Mouse (Mus musculus) left cerebral cortex, adult 8-10 months (tissue): ENCODE measurements around the gene Phactr1. TPM values are rescaled to one million over a fixed set of nuclear protein-coding genes. Genes with fewer than 3 reads are reported as not detected.

Experiments
- DNase-seq, 2 experiments: peaks; one replicate each; pipeline ENCODE4 v3.0.0; 2022; ENCODE audit warnings: low spot score in 2 of 2
- total RNA-seq, 4 experiments: library from RNA; stranded (reverse); gene quantifications; 2 replicates each; pipeline ENCODE4 v1.2.4; 2022

The Phactr1 gene
- total RNA-seq, 4 experiments from 2014 or later: 515 to 570 (median 537) TPM

DNA sequence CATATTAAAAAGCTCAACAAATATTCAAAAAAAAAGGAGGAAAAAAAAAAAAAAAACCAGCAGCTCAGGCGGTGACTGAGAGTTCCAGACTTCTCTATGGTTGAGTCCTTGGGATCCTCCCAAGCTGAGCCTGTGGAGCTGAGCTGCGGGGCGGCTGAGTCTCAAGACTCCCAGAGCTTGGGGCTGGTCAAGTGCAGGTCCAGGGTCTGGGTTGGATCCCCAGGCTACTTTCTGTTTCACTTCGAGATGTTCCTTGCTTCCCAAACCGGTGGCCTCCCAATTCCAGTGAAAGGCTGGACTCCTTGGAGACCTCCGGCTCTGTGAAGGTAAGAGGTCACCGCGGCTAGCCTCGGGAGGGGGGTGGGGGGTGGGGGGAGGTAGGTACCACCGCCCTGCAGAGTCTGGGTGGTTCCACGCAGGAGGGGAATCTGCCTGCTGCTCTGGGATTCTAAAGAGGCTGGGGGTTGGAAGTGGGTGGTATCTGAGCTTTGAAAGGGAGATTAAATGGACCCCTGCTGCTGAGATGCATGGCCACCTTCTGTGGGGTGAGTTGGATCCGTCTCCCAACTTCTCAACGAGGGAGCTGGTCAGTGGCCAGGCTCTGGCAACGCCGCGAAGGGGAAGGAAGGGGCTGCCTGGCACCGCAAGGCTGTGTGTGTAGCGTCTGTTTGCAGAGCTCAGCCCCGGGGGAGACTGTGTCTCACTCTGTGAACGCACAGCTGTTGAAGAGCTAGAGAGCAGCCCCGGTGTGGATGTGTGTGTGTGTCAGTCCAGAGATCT lies 185.9 kb downstream of the Phactr1 start:
- DNase-seq: peak in 1 of 2 experiments; percentile 55

DNA sequence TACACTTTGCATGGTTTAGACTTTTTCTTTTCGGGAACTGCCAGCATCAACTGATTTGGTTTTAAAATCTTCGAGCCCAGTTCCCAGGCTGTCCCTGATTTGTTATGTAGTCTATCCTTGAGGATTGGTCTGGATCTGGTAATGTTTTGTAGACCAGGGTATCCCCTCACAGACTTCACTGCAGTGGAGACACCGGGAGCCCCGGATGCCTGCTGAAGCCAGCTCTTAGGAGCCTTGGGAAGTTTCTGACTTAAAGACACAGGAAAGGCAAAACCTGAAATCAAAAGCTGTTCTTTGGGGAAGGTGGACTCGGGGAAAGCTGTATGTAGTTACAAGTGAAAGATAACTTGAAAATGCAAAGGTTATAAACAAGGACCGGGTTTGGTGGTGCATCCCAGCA lies 186.6 kb downstream of the Phactr1 start:
- DNase-seq: no peak

DNA sequence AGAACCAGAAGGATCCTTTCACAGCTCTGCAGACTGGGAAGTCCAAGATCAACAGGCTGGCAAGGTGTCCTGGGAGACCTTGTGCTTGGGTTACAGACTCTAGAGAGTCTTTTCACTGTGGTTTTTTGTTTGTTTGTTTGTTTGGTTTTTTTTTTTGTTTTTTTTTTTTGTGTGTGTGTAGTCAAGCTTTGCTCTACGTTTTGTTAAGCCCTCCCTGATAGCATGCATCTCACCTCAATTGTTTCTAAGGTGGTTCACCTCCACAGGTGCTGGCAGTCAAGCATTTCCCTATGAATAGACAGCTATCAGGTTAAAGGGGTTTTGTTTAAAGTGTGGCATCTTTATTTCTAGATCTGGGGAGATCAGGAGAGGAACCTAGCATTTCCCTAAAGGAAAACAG lies 191.7 kb downstream of the Phactr1 start:
- no peak for DNase-seq

DNA sequence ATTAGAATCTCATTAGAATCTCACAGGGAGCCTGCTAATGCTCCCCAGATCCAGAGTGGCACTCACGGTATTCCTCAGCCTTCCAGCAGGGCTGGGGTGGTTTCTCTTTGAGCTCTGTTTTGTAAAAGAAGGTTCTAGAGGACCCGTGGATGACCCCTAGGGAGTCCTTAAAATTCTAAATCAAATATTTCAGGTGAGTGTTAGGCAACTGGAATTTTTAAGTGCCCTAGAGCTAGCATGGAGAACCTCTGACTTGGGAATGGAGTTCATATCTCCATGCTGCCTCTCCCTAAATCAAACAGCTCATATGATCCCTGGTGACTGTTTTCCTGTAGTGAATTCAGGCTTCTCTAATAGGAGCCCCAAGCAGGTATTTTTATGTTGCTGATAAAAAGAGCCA lies 197.9 kb downstream of the Phactr1 start:
- DNase-seq: no peak

DNA sequence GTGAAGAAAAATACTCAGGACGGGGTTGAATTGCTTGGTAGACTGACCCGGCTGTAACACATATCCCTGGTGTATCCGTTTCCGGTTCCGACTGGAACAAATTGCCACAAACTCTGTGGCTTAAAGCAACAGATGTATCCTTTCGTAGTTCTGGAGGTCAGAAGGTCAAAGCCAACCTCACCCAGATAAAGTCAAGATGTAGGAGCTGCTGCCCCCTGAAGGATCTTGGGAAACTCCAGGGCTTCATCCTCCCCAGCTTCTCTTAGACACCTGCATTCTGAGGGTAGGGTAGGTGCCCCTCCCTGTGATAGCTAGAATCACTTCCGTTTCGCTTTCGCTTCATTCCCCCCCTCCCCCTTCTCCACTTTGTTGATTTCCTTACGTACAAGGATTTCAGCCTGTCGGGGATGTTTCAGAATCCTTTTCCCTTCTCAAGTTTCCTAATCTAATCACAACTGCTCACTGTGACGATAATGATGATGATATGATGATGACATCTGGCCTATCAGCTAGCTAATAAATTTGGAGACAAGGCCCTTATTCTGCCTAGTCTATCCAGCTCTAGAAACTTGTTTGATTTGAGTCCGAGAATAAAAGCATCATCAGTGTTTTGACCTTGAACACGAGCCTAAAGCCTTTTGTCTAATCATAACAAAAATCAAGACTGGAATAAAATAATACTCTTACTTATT lies 203.8 kb downstream of the Phactr1 start:
- DNase-seq: no peak

DNA sequence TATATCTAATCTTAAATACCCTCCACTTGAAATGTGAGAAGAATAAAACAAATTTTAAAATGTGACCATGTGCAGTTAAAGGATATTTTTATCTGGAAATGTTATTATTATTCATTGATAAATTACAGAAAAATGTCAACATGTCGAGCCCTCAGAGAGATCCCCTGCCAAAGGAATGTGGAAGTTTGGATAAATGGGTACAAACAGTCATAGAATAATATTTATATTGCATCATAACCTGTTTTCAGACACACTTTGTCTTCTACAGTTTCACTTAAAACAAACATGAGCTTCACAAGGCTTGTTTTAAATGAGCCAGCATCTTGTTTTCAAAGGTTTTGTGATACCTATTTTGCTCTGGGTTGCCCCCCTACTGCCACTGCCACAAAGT lies 204.3 kb downstream of the Phactr1 start:
- DNase-seq: no peak

DNA sequence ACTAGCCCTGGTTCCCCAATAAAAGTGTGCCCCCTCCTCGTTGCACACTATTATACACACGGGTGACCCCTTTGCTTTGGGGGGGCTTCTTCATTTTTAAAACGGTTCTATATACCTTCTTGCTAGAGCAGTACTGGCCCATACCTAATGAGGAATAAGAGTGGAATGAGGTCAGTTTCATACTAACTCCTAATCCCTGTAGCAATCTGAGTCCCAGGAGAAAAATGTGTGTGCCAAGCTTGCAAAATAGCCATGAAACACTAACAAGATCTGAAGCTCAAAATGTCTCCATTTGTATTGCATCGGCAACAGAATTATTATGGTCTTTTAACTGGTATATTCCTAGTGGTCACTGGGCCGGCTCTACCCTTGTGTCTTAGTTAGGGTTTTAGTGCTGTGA lies 207.3 kb downstream of the Phactr1 start:
- no peak for DNase-seq

DNA sequence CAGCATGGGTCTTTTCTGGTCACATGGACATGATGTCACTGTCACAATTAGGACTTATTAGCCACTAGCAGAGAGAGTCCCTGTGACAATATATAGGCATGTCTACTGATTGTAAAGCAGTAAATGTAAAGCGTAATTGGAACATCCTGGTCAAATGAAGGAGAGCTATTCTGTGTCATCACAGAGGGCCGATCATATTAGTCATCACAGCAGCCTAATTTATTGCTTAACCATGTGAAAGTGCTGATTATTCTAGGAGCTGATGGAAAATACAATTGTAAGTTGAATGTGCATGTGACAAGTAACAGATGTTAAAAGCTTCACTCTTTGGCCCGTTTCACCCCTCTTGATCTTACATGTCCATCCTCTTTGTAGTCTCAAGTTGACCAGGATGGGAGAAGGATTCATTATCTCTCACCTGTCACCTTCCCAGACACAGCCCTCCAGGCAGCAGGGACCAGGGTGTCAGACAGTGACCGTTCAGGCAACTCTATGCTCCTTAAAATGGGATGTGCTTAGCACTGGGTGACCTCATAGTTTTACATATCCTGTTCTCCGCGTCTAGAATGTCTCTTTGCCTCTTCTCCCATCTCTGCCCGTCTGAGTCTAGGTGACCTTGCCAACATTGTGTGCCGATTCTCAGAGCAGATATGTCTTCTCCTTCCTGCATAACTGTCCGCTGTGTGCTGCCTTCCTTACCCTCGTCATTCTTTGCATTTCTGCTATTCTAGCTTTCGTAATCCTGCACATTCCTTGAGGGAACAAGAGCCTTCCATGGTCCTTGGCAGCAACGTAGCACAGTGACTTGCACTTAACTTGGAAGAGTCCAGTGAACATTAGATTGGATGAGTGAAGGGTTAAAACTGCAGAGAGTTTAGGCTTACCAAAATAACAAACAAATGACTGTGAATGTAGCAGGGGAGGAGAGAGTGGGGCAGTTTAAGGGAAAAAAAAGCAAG lies 209.4 kb downstream of the Phactr1 start:
- DNase-seq: no peak

DNA sequence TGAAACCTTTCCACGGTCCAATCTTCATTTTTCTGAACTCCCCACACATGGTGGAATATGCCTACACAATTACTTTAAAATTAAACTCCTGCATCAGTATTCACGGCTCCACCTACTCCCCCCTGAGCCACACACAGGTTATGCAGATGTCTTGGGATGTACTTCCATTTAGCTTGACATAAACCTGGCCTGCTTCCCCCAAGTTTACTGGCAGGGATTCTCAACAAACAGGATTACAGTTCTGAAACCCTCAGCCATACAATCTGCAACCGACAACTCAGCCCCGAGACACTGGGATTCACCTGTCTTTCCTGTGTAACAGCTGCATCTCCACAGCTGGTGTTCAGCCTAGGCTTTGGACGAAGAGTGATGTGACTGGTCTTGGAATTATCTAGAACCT lies 210.2 kb downstream of the Phactr1 start:
- DNase-seq: no peak

DNA sequence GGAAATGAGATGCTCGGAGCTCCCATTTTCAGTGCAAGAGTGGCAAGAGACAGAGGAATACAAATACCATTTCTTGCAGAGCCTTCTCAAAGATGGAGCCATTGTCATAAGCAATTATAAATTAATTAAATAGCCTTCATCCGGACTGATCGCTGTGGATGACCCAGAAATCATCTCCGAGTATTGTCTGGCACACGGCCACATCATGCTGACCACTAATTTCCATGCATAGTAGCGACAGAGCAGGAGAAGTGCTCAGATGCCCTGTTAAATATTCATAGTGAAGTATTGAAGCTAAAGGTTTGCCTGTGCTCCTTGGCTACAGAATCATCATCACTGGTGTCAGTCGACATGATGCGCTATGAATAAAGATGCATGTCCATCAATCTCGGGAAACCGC lies 213.6 kb downstream of the Phactr1 start:
- DNase-seq: no peak

DNA sequence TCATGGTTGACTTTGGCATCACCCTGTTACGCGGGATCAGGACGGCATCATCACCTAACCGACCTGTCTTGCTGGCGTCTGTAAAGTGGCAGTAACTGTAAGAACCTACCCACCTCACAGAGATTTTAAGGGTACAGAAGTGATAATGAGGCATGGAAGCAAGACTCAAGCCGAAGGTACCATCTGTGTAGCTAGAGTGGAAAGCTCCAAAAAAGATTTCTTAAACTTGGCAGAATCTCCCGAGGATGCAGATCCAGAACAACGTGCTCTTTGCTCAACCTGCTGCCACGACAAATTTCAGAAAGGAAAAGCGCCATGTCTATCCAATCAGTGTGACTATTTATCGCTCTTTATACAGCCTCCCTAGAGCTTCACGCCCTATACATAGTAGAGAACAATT lies 214.2 kb downstream of the Phactr1 start:
- DNase-seq: no peak

DNA sequence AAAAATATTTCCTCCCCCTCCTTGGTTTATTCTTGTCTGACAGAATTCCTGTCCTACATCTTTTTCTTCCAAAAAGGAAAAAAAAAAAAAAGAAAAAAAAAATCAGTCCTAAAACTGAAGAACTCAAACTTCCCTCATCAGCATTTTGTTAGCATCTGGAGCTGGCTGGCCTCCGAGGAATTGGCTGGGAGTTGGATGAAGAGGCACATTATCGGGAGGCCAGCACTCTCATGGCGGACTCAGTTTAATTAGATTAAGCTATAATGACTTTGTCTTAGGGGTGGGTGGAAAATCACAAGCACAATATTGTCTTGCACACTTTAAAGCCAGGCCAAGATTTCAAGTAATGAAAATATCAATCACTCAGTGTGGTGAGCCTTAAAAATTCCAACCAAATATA lies 215.6 kb downstream of the Phactr1 start:
- DNase-seq: no peak

DNA sequence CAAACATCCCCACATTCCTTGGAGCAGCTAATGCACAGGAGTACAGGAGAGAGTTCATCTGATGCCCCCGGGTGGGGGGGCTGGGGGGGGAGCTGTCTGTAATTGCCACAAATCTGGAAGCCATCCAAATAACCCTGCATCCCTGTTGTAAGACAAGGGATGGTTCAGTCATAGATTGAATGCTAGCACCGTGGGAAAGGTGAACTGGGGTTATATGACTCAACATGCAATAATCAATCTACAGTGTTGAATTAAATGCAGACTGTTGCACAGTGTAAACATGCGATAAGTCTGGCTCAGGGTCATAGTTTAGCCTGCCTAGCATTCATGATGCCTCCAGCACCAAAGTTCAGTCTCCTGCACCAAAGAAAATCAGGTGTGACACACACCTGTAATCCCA lies 219.2 kb downstream of the Phactr1 start:
- no peak for DNase-seq

DNA sequence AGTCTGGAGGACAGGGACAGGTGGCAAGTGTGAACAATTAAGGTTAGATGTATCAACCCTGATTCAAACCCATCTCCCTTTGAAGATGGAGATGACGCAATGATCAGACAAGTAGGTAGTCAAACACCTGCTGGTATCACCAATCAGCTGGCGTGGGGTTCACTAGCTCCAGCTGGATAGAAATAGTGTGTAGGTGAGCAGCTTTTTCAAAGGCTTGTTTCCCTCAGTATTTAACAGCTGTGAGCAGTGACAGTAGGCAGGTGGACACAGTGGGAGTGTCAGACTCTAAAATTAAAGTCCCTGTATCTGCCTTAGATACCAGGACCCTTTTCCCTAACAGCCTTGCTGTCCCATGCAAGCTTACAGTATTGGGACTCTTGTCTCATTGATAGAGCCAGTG lies 221.4 kb downstream of the Phactr1 start:
- DNase-seq: peak in 1 of 2 experiments; percentile 53

DNA sequence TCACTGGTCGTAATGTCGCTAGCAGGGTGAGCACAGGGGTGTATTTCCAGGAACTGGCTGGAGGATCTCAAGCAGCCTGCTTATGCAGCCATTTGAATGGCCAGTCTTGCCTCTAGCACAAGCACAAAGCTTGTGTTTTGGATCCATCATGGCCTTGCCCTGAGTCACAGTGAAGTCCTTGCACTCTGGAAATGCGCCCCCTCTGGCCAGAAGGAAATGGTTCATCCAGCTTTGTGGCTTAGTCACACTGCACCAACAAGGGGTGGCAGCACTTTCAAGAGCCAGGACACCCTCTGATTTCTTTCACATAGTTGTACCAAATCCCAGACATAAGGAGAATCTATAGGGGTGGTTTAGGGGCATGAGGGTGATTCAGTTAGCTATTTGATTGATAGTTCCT lies 222.4 kb downstream of the Phactr1 start:
- no peak for DNase-seq

DNA sequence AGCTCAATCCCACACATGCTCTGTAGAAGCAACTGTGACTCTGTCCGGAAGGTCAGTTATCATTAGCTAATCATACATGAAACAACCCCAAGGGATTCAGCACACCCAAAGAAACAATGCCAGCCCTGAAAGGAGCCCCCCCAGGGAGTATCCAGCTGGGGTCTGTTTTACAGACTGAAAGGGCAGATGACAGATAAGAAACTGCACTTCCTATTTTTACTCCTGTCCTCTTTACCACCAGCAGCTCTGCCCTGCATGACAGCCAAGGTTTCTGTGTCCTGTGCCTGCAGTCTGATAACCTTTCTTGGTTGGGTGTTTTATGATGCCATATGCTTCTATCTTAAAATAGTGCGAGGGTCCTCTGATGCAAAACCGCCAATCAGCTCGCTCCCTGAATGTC lies 225.4 kb downstream of the Phactr1 start:
- DNase-seq: no peak

DNA sequence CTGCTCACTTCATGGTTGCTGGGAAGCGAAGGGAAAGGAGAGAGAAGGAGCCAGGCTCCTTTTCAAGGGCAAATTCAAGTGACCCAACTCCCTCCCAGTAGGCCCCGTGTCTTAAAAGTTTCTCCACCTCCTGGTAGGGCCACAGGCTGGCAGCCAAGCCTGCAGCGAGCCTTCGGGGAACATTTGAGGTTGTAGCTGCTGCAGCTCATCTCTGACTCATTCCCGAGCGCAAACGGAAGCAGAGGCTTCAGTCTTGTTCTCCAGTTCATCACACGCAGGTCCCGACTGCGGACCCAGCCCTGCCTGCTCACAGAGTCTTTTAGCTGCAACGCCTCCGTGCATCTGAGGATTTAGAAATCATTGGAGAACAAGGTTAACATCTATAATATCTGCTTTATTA lies 226.6 kb downstream of the Phactr1 start:
- no peak for DNase-seq

DNA sequence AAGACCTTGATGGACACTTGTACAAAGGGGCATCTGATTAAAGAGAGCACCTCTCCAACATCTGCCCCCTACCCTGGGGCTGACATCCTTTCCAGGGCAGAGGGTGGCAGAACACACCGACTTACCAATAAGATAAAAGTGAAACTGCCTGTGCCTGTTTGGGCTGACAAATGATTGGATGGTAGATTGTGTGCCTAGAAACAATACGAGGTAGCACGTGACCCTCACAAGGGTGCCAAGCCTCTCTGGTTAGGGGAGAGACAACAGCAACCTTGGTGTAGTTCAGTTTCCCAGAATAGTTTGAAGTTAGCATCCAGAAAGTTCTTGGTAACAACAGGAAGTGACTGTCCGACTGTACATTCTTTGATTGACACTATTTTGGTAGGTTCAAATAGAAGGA lies 234.7 kb downstream of the Phactr1 start:
- DNase-seq: no peak

DNA sequence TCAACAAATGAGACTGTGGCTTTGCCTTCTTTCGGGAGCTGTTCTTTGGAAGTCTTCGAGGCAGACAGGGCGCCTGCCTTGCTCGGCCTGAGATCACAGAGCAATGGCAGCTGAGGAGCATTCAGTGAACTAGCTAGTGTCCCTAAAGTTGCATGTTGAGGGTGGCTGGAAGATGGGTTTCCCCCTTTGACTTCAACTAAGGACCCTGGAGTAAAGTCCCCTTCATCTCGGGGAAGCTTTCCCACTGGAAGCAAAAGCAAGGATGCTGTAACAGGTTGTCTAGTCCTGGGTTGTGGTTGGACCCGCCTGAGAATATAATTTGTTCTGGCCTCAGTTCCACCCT lies 235.4 kb downstream of the Phactr1 start:
- no peak for DNase-seq

DNA sequence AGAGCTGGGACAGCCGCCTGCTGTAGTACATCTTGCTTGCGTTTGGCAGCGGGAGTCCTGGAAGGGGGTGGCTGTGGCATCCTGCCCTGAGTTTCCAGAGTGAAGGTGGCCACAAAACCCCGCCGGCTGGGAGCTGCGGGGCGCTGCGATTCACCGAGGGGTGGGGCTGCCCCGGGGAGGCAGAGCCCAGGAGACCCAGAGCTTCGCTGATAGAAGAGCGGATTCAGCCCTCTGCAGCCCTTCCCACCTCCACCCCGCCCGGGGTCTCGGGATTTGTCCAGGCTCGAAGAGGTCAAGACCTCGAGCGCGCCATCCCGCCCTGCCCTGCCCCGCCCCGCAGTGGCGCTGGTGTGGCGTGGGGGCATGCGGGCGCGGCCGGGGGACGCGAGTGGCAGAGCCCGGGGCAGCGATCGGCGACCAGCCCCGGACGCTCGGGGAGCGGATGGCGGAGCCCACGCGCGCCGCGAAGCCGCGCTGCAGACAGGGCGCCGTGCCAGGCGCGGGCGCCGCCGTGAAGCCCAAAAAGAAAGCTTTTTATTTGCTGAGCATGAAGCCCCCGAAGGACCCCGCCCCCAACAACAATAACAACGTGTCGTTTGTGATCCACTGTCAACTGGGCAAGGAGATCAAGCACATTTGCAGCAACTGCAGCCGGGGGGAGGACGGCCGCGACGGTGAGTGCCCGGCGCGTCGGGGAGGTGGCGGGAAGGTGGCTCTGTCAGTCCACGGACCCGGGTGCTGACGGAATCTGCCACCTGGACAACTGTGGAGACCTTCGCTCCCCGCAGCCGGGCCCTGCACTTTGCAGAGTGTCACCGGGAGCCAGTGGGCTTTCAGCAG lies 236.0 kb downstream of the Phactr1 start:
- DNase-seq: peak in 1 of 2 experiments; percentile 69

DNA sequence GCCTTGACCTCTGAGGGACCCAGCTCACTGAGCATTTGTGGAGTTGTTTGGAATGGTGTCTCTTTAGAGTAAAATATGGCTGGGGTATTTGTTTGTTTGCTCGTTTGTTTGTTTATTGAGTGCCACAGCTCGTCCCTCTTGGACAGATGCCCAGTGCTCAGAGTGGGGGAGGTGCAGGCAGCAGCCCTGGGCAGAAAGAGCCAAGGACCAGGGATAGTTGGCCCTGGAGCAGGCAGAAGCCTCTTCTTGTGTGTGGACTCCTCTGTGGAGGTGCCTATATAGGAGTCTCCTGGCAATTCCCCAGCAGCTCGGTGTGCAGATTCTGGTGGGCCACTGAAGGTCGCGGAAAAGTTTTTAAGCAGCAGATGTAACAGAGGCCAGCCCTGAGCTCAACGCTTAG lies 236.8 kb downstream of the Phactr1 start:
- DNase-seq: no peak
